Mouse (Mus musculus) myocyte (in vitro differentiated cells): ENCODE measurements around the gene Adamts9. TPM values are rescaled to one million over a fixed set of nuclear protein-coding genes. Genes with fewer than 3 reads are reported as not detected.

Experiments
- H3K27me3 ChIP-seq: one replicate; pipeline ENCODE4 v1.6.1; 2011; ENCODE audit not compliant: control insufficient read depth, insufficient read depth, insufficient read length
- H3K36me3 ChIP-seq: one replicate; pipeline ENCODE4 v1.6.1; 2011; ENCODE audit not compliant: control insufficient read depth, insufficient read depth
- H3K4me2 ChIP-seq: one replicate; pipeline ENCODE4 v1.6.1; 2011; ENCODE audit warnings: low read depth, control low read depth
- H3K4me3 ChIP-seq: one replicate; pipeline ENCODE4 v1.5.1; 2011; ENCODE audit warnings: mild to moderate bottlenecking, control low read depth, moderate library complexity
- H3K79me2 ChIP-seq: one replicate; pipeline ENCODE4 v1.6.1; 2011; ENCODE audit not compliant: control insufficient read depth, insufficient read depth
- H3ac ChIP-seq: one replicate; pipeline ENCODE4 v1.6.1; 2011; ENCODE audit not compliant: control insufficient read depth, insufficient read length
- CEBPB ChIP-seq: IDR thresholded peaks from 2 replicates; pipeline ENCODE4 v1.6.1; 2011; ENCODE audit warnings: mild to moderate bottlenecking, moderate library complexity; ENCODE audit not compliant: poor library complexity, insufficient read depth, severe bottlenecking
- E2F4 ChIP-seq: IDR thresholded peaks from one replicate; pipeline ENCODE4 v1.6.1; 2011; ENCODE audit warnings: mild to moderate bottlenecking, control low read depth, moderate library complexity; ENCODE audit not compliant: insufficient read depth
- MAX ChIP-seq: IDR thresholded peaks from one replicate; pipeline ENCODE4 v1.6.1; 2011; ENCODE audit warnings: low read depth, mild to moderate bottlenecking, control low read depth
- MYOD1 ChIP-seq, 3 experiments: IDR thresholded peaks; one replicate each; pipeline ENCODE4 v1.6.1; 2011; ENCODE audit warnings: control low read depth in 2 of 3, low read depth in 2 of 3, mild to moderate bottlenecking in 2 of 3, moderate library complexity in 1 of 3; ENCODE audit not compliant: insufficient read length in 2 of 3, control insufficient read depth in 1 of 3
- MYOG ChIP-seq, 3 experiments: IDR thresholded peaks; one replicate each; pipeline ENCODE4 v1.6.1; 2011; ENCODE audit warnings: control low read depth in 2 of 3, low read depth in 2 of 3, mild to moderate bottlenecking in 2 of 3; ENCODE audit not compliant: insufficient read length in 2 of 3, control insufficient read depth in 1 of 3, insufficient read depth in 1 of 3
- POLR2A ChIP-seq: IDR thresholded peaks from one replicate; pipeline ENCODE4 v1.6.1; 2011; ENCODE audit warnings: low read depth, mild to moderate bottlenecking, control low read depth, moderate library complexity; ENCODE audit not compliant: insufficient read length
- POLR2AphosphoS2 ChIP-seq: IDR thresholded peaks from one replicate; pipeline ENCODE4 v1.6.1; 2011; ENCODE audit warnings: low read depth, control low read depth; ENCODE audit not compliant: insufficient read length
- REST ChIP-seq: IDR thresholded peaks from one replicate; pipeline ENCODE4 v1.6.1; 2011; ENCODE audit warnings: mild to moderate bottlenecking, control low read depth, moderate library complexity; ENCODE audit not compliant: insufficient read depth, insufficient read length
- SRF ChIP-seq: IDR thresholded peaks from one replicate; pipeline ENCODE4 v1.6.1; 2011; ENCODE audit warnings: low read depth; ENCODE audit not compliant: control insufficient read depth, insufficient read length
- TCF12 ChIP-seq: IDR thresholded peaks from one replicate; pipeline ENCODE4 v1.6.1; 2011; ENCODE audit warnings: mild to moderate bottlenecking, control low read depth; ENCODE audit not compliant: poor library complexity, insufficient read depth, severe bottlenecking
- TCF3 ChIP-seq: IDR thresholded peaks from one replicate; pipeline ENCODE4 v1.6.1; 2011; ENCODE audit warnings: low read depth, control low read depth; ENCODE audit not compliant: insufficient read length
- USF1 ChIP-seq: IDR thresholded peaks from one replicate; pipeline ENCODE4 v1.6.1; 2011; ENCODE audit warnings: low read depth, mild to moderate bottlenecking, control low read depth, moderate library complexity
- polyA plus RNA-seq: library from polyadenylated mRNA; unstranded; fragments of >200 nt; fragmentation: generic; extraction: Trizol; gene quantifications from one replicate; pipeline ENCODE4 v1.2.1, GENCODE M21; 2012; ENCODE audit warnings: missing spikeins

Gene Adamts9
- polyA plus RNA-seq, 1 experiment, result 0.04 TPM

- H3K36me3 ChIP-seq, result no peaks in the 10 kb centered on the region
- no peak overlapping the region for H3K4me2 ChIP-seq
- H3ac ChIP-seq, result no peak overlapping the region
- no peak for TF ChIP-seq CEBPB
- no peak for TF ChIP-seq REST
- TF ChIP-seq USF1, result no peak
- TF ChIP-seq POLR2AphosphoS2, result no peak
- no peak for TF ChIP-seq MAX
- TF ChIP-seq MYOG (IDR thresholded peaks at IDR 0.05; ENCODE audit: control insufficient read depth in 1 of 3, insufficient read depth in 1 of 3, insufficient read length in 2 of 3, low read depth in 2 of 3), result no peak
- TF ChIP-seq TCF3, result no peak
- TF ChIP-seq MYOD1 (IDR thresholded peaks at IDR 0.05; ENCODE audit: control insufficient read depth in 1 of 3, insufficient read length in 2 of 3, low read depth in 2 of 3), result no peak
- no peak for TF ChIP-seq E2F4
- TF ChIP-seq POLR2A, result no peak
- no peak for TF ChIP-seq SRF
- TF ChIP-seq TCF12, result no peak
- H3K4me3 ChIP-seq, result no peak overlapping the region
- H3K79me2 ChIP-seq, result no peaks in the 10 kb centered on the region
- peaks cover 10% of the 10 kb centered on the region for H3K27me3 ChIP-seq
Measured at GRCm38 (mm10) chr6:92944711-92945110, 1.4 kb upstream of the Adamts9 start.

GRCm38 (mm10) chr6:92944048-92944685, 875 bp upstream of the Adamts9 start:
- Histone ChIP-seq H3ac (no peak overlapping the region), H3K79me2 (no peaks in the 10 kb centered on the region), H3K4me3 (no peak overlapping the region), H3K4me2 (no peak overlapping the region), H3K27me3 (peaks cover 10% of the 10 kb centered on the region), H3K36me3 (no peaks in the 10 kb centered on the region)
- TF ChIP-seq CEBPB (no peak), SRF (no peak)

- peak overlapping the region; percentile 66 for H3K4me2 ChIP-seq
- no peak for TF ChIP-seq MYOD1 (IDR thresholded peaks at IDR 0.05; ENCODE audit: control insufficient read depth in 1 of 3, insufficient read length in 2 of 3, low read depth in 2 of 3)
- TF ChIP-seq MYOG (IDR thresholded peaks at IDR 0.05; ENCODE audit: control insufficient read depth in 1 of 3, insufficient read depth in 1 of 3, insufficient read length in 2 of 3, low read depth in 2 of 3), result no peak
- TF ChIP-seq CEBPB, result no peak
- TF ChIP-seq E2F4, result no peak
- TF ChIP-seq TCF12, result no peak
- TF ChIP-seq POLR2AphosphoS2, result no peak
- no peak for TF ChIP-seq SRF
- no peak for TF ChIP-seq MAX
- no peak for TF ChIP-seq REST
- TF ChIP-seq USF1, result no peak
- TF ChIP-seq TCF3, result no peak
- no peak for TF ChIP-seq POLR2A
Measured at GRCm38 (mm10) chr6:92941756-92942420, 1.4 kb downstream of the Adamts9 start.

GRCm38 (mm10) chr6:92941281-92941731, 2.0 kb downstream of the Adamts9 start:
- no peak for TF ChIP-seq USF1
- TF ChIP-seq TCF12, result no peak
- TF ChIP-seq POLR2A, result no peak
- no peak for TF ChIP-seq REST
- TF ChIP-seq E2F4, result no peak
- no peak for TF ChIP-seq MYOG (IDR thresholded peaks at IDR 0.05; ENCODE audit: control insufficient read depth in 1 of 3, insufficient read depth in 1 of 3, insufficient read length in 2 of 3, low read depth in 2 of 3)
- no peak for TF ChIP-seq CEBPB
- no peak for TF ChIP-seq TCF3
- TF ChIP-seq SRF, result no peak
- no peak for TF ChIP-seq POLR2AphosphoS2
- TF ChIP-seq MYOD1 (IDR thresholded peaks at IDR 0.05; ENCODE audit: control insufficient read depth in 1 of 3, insufficient read length in 2 of 3, low read depth in 2 of 3), result no peak
- no peak for TF ChIP-seq MAX
- Histone ChIP-seq H3K4me2 (peak overlapping the region; percentile 66), H3K27me3 (peaks cover 10% of the 10 kb centered on the region), H3K4me3 (peak overlapping the region; percentile 16), H3K79me2 (no peaks in the 10 kb centered on the region), H3ac (no peak overlapping the region), H3K36me3 (no peaks in the 10 kb centered on the region)

More at GRCm38 (mm10) chr6:92941756-92942420, 1.4 kb downstream of the Adamts9 start:
- Histone ChIP-seq H3K36me3 (no peaks in the 10 kb centered on the region), H3K4me3 (peak overlapping the region; percentile 16), H3K79me2 (no peaks in the 10 kb centered on the region), H3K27me3 (peaks cover 10% of the 10 kb centered on the region), H3ac (no peak overlapping the region)
